Mouse (Mus musculus) spleen, postnatal 4 days (tissue): ENCODE results near the gene Kcnb1.

ENCODE experiments used
- DNase-seq, 2 experiments: peaks; one replicate each; pipeline ENCODE4 v3.0.0; 2022; ENCODE audit warnings: low spot score in 2 of 2

The Kcnb1 gene

DNA sequence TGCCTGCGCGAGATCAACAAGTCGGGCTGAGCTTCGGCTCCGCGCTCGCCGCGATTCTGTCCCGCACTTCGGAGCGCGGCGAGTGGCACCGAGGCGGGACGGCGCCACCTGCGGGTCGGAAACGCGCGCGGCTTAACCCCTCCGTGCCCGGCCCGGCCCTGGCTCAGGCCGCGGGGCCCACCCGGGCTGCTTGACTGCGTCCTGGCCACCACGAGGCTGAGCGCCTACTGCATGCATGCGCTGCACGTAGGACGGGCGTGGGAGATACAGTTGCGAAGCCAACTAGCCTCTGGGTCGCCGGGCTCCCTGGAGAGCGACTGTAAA lies at the start of gene Kcnb1:
Kcnb1 (minus strand) TSS at position 80 of the 324 bp plus-strand sequence.
- peak; percentile 27 to 78 for DNase-seq

DNA sequence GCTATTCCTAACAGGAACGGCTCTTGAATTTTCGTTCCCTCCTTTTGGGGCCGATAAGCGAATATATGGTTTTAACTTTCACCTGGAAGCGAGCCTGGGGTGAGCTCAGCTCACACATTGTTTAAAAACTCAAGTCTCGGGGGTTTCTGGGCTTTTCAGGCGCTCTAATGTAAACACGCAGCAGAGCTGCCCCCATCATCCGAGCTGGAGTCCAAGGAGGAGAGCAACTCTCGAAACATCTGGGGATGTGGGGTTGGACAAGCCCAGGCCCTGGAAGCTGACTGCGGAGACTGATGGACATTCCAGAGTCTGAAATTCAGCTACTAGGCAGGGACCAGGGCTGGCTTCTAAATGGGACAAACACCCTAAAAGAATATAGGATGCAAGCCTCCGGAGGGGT lies 49.3 kb upstream of the Kcnb1 start:
- DNase-seq: no peak

DNA sequence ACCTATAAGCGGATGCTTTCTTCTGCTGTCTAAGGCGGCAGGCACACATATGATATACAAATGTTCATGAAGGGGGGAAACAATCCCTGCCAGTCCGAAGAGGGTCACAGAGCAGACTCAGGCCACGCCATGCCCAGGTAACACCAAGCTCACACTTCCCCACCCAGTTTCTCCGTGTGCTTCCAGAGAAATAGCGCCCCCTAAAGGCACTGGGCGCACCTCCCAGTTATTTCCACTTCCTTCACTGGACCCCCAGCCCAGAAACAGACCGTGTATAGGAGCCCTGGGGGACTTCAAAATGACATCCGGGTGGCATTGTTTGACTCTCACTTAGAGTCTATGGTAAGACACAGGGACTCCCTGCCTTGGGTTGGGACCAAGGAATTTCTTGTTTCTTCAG lies 47.3 kb upstream of the Kcnb1 start:
- DNase-seq: no peak

DNA sequence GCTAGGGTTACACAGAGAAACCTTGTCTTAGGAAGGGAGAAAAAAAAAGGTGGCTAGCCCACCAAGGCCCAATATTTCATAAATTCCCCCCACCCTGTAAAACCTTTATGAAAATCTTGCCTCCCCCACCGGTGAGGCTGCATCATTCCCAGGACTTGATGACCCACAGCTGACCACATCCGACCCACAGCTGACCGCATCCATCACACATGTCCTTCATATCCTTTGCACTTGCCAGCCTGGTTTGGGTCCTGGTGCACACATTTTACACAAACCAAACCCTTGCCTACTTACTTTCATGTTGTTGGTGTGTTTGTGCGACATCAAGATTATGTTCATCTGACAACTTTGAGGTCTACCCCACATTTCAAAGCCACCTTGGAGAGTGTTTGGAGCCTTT lies 46.2 kb upstream of the Kcnb1 start:
- DNase-seq: no peak

DNA sequence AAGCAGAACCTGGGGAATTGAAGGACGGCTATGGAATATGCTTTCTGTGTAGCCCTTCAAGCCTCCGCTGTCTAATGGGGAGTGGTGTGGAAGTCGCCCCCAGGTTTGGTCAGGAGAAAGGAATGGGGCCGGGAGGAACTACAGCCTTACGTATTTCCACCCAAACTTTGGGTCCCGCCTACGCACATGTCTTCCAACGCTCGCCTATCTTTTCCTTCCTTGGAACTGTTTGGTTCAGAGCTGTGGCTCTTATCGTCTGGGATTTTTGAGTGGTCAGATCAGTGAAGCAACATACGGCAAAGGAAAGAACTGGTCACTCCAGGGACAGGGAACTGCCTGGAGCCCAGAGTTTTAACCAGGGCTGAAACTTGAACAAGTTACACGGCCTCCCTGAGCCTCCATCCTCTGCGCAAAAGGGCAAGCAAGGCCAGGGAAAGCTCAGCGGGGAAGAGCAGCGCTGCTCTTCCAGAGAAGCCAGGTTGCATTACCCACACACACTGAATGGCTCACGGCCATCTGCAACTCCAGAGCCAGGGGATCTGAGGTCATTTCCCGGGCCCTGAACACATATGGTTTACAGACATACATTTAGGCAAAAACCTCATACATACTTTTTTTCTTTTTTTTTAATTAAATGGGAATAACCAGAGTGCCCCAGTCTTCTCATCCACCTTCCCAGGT lies 45.5 kb upstream of the Kcnb1 start:
- DNase-seq: no peak

DNA sequence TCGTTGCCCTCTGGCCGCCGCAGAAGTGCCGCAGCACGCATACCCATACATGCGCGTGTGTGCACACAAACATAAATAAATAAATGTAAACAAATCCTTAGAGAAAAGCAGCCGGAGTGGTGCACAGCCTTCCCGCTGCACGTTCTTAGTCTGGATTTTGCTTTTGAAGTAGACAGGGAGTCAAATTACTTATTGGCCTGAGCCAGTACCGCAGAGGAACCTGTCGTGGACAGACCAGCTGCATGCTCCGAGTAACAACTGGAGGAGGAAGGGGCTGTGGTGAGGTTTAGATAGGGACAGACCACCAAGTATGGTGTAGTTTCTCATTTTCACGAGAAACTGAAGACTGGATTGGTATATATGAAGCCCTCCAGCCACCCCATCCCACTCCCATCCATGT lies 43.8 kb upstream of the Kcnb1 start:
- no peak for DNase-seq

DNA sequence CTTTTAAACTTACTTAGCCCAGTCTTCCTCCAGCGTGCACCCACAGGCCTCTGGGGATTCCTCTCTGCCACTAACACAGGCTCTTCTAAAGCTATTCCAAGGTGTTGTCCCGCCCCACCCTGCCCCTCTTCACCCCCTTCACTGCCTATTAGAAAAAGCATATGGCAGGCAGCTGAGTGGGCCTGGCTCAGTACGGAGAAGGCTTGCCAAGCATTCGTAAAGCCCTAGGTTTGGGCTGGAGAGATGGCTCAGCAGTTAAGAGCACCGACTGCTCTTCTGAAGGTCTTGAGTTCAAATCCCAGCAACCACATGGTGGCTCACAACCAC lies 43.0 kb upstream of the Kcnb1 start:
- no peak for DNase-seq

DNA sequence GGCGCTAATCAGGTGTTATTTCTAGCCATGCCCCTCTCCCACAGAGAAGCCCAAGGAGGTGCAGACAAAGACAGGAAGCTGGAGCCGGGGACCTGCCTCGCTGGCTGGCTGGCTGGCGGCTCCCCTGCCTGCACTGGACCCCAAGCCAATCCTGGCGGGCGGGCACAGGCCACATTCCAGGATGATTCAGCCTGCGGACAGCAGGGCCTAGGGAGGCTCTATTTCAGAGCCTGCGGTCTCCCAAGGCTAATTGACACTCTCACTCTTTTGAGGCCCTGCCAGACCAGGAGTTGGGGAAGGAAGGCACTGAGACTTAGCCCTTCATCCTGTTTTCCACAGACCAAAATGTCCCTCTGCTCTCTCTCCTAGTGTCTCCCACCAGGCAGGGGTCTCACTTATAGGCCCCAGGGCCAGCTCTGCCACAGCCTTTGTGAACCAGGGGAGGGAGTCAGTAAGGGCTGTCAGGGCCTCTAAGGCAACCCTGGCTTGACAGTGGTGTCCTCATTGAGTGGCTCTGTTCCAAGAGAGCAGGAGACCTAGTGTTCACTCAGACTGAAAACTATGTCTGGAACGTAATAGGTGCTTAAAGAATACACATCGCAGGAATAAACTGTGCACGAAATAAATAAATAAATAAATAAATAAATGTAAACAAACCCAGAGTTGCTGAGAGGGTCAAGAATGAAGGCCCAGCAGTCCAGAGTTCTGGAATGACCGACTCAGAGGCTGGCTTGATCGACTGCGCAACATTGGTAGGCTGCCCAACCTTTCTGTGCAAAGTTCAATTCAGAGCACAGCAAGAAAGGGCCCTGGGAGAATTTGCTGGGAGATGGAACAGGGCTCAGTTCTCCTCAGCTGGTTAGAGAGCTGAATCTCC lies 42.4 kb upstream of the Kcnb1 start:
- no peak for DNase-seq

DNA sequence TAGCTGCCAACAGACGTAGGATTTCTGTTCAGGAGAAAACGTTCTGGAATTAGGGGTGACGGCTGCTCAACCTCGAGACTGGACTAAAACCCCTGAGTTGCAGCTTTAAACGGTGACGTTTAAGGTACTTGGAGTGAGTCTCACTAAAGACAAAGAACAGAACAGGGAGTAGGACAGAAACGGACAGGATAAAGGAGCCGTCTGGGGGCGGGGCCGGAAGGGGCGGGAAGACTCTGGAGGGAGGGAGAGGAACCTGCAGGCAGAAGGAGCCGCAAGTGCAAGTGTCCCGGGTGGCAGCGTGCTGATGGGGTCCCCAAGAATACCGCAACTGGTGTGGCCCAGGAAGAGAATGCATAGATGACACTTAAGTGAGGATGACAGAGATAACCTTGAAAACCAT lies 40.6 kb upstream of the Kcnb1 start:
- DNase-seq: no peak

DNA sequence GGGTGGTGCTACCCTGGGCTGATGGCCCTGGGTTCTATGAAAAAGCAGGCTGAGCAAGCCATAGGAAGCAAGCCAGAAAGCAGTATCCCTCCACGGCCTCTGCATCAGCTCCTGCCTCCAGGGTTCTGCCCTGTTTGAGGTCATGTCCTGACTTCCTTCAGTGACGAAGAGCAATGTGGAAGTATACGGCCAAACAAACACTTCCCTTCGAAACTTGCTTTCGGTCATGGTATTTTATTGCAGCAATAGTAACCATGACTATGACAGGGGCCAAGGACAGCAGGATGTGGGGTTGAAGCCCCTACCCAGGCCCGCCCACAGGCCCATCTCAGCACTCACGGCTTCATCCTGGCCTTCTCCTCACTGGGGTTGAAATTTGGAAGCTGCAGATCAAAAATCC lies 35.0 kb upstream of the Kcnb1 start:
- no peak for DNase-seq

DNA sequence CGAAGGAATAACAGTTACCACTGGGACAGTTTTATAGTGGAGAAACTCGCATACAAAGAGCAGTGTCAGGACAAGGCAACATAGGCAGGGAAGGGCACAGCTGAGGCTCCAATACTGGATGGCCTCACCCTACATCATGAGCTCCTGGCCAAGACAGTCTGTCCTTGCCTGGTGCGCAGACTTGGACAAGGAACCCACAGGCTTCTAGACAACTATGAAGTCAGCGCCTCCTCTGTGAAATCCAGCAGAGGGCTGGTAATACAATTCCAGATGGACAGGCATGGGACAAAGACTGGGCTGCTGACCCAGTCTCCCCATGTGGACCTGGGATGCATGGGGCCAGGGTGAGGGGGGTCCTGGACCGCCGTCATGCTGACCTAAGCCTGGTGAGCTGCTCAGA lies 34.2 kb upstream of the Kcnb1 start:
- DNase-seq: no peak

DNA sequence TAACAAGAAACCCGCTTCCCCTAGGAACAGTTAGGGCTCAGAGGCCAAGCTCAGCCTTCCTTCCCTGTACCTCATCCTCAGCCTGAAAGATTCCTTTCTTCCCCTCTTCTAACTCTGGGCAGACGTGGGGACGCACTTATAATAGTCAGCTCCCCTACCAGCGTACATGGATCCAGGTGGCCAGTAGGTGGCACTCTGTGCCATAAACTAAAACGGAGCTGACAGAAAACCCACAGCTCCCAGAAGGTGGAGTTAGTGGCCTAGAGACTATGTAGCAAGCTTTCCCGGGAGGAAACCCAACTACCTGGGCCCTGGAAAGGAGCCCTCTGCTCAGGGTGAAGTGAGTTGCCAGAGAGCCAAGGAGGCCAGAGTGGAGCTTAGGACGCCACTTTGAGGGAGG lies 32.2 kb upstream of the Kcnb1 start:
- DNase-seq: peak; percentile 51 to 73

DNA sequence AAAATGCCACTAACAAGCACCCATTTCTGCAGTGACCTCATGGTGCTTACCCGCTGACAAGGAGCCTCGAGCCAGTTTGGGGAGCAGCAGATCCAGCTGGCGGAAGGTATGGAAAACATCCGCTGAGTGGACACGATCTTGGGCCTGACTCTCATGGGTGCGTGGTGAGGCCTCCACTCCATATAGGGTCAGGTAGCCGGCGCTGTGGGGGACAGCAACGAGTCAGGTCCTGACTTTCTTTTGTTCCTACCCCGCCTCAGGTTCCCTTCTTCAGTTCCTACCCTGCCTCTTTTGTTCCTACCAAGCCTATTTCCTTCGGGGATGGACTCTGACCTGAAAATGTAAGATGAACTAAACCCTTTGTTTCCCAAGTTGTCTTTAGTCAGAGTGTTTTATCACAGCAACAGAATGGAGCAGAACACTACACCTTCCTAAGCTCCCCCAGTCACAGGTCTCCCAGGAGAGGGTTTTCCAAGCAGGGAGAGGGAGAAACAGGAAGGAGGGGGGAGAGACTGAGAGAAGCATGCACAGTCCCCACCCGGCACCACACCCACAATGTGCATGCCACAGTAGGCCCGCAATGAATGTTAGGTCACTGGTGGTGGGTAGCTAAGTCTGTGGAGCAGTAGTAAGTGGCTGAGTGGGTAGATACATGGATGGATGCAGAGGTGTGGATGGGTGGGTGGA lies 31.3 kb upstream of the Kcnb1 start:
- DNase-seq: no peak

DNA sequence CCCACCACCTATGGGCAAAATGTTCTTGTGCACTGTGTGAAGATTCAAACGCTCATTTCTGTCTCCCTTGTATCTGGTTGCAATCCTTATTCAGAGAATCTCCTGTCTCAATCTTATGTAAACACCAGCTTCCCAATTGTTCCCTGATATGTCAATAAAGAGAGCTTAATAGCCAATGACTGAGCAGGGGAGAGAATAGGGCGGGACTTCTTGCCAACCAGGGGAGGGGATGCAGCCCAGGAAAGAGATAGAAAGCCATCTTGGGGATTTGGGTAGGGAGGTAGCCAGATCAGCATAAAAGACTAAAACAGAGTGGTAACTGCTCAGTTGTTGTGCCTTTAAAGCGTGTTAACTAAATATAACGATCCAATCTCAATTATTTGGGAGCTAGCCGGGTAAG lies 30.8 kb upstream of the Kcnb1 start:
- DNase-seq: no peak

DNA sequence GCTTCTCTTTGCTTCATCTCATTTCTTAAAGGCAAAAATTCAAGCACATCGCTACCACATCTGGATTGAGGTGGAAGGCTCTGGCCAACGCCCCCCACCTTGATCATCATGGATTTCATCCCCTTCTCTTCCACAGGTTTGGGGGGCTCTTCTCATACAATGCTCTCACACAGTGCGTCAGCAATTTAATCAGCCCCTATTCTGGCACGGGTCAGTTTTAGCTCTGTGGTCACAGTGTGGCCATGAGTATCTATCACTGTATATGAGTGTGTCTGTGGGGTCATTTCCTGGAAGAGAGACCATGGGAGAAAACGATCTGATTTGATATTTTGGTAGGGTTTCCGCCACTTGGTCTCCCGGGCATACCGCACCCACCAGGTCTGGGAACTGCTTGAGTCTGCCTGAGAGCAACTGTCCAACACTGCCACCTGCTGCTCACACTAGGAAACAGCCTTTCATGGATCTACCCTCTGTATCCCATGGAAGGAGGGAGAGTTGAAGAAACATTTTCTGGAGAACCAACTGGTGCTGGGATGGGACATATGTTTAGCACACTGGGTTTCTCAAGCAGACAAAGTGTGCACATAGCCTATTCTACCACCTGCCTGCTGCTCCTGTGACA lies 29.3 kb upstream of the Kcnb1 start:
- DNase-seq: peak; percentile 62 to 86

DNA sequence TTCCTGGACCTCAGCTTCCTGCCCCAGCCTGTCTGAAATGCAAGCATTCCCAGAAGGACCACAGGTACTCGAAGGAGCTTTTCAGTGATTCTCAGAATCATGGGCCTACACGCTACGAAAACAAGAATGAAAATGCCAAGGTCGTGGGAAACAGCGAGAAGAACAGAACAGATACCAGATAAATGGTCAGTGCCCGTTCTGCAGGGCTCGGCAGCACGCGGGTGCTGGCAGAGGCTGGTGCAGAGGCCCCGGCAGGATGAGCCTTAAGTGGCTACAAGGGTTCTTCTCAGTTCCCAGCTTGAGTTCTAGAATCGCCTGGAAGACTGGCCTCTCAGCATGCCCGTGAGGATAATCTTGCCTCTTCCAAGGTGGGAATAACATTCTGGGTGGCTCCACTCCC lies 23.7 kb upstream of the Kcnb1 start:
- DNase-seq: no peak

DNA sequence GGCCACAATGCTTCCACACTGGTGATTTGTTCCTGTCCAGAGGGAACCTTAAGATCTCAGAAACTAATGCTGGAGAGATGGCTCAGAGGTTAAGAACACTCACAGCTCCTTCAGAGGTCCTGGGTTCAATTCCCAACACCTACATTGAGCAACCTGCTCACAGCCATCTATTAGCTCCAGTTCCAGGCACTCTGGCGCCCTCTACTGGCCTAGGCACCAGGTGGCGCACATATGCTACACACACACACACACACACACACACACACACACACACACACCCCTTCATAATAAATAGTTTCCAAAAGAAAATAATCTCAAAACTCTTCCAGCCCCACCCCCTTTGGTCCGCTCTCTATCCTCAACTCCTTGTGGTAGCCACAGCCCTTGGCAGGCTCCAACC lies 23.1 kb upstream of the Kcnb1 start:
- no peak for DNase-seq

DNA sequence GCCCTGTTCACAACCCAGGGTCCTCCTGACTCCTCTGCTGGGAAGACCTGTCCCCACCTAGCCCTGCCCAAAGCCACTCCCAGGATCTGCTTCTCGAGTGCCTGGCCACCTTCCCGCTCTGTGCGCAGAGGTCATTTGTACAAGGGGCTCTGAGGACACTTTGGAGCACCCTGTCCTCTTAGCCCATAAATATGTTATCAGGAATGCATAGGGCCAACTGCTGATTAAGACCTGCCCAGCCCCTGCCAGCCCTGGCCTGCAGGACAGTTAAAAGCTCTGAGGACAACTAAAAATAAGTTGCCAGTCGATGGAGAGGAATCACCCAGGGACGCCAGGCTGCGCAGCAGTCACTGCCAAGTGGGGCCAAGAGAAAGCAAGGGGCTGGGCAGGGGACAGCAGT lies 22.6 kb upstream of the Kcnb1 start:
- no peak for DNase-seq

DNA sequence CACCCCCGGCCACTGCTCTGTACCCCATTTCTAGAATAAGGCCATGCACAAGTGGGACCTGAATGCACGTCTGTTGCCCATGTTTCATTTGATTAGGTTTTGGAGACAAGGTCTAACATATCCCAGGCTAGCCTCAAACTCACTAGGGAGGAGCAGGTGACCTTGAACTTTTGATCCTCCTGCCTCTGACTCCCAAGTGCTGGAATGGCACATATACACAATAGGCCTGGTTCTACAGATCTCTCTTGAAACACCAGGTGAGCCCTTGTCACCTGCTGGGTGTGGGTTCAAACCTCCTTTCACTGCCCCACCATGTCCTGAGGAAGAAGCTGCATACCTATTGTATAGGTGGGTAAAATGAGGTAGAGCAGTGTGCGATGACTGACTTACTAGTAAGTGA lies 22.1 kb upstream of the Kcnb1 start:
- no peak for DNase-seq

DNA sequence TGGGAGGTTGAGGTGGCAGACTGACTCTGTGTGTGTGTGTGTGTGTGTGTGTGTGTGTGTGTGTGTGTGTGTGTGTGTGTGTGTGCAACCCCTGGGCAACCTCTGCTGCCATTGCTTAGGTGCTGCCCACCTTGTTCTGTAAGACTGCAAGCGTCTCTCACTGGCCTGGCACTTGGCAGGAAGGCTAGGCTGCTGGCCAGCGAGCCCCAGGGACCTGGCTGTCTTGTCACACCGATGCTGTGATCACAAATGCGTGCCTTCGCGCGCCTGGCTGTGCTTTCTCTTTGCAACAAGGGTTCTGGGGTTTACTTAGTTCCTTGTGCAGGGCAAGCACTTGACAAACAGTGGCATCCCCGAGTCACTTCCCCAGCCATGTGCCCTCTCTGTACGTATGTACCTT lies 19.9 kb upstream of the Kcnb1 start:
- DNase-seq: no peak

DNA sequence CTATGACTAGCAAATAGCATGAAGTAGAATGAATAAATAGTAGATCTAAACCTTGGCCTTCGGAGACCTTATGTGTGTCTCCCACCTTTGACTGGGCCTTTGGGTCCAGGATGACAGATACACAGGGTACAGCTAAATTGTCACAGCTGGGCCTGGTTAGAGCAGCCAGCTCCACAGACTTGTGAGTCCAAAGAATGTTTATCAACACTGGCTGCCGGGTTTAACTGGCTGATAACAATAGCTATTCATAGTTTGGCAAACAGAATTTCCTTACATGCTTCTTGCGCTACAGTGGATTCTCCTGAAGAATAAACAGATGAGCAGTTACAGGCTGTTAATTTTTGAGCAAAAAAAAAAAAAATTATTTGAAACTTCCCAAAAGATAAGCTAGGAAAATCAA lies 19.0 kb upstream of the Kcnb1 start:
- DNase-seq: no peak

DNA sequence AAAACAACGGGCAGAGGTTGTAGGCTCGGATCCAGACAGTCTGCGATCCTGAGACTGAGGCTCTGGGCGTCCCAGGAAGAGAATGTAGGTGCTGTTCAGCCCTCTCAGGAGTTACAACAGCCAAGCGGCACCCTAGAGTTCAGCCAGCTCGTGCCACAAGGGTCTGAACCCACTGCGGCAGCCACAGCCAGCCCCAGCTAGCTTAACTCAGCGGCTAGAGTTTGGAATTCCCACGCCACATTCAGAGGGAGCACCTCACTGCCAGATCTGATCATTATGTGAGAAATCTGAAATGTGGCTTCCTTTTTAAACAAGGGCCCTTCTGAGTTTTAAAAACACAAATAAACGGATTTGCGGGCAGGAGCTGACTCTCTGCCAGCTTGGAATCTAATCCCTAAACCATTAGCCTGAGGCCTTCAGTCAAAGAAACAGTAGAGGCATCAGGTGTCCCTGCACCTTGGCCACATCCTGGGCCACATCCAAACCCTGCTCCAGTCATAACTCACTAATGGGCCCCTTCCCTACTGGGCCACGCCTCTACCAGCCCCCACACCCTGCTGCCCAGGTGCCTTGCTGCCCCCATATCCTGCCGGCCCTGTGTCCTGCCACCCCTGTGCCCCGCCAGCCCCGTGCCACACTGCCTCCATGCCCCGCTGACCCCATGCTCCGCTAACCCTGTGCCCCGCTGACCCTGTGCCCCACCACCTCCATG lies 16.1 kb upstream of the Kcnb1 start:
- no peak for DNase-seq
